Mouse (Mus musculus) stomach, postnatal 0 days (tissue): ENCODE results near the gene Ttc13. TPM values are rescaled to one million over a fixed set of nuclear protein-coding genes. Genes with fewer than 3 reads are reported as not detected.

Source experiments
- ATAC-seq: fragments of 200-750 bp; cut with Nextera tagmentation; 2 replicates; pipeline ENCODE4 v1.8.0; 2017; ENCODE audit not compliant: low FRiP score, low TSS enrichment
- DNase-seq: peaks from one replicate; pipeline ENCODE4 v3.0.0-alpha.2; 2016; ENCODE audit warnings: low spot score
- H3K27ac ChIP-seq: fragments of 300-500 bp; sonication (generic); replicated peaks from 2 replicates; pipeline ENCODE4 v1.5.1; 2014; ENCODE audit warnings: mild to moderate bottlenecking, control low read depth
- H3K27me3 ChIP-seq: fragments of 300-500 bp; sonication (generic); 2 replicates; pipeline ENCODE4 v1.6.1; 2014; ENCODE audit warnings: low read length; ENCODE audit not compliant: control insufficient read depth, insufficient read depth
- H3K36me3 ChIP-seq: fragments of 300-500 bp; sonication (generic); 2 replicates; pipeline ENCODE4 v1.6.1; 2014; ENCODE audit warnings: low read length, mixed read lengths; ENCODE audit not compliant: control insufficient read depth, insufficient read depth
- H3K4me1 ChIP-seq: fragments of 300-500 bp; sonication (generic); replicated peaks from 2 replicates; pipeline ENCODE4 v1.6.1; 2014; ENCODE audit warnings: antibody characterized with exemption; ENCODE audit not compliant: control insufficient read depth, insufficient read depth
- H3K4me2 ChIP-seq: fragments of 300-500 bp; sonication (generic); replicated peaks from 2 replicates; pipeline ENCODE4 v1.6.1; 2014; ENCODE audit warnings: low read depth, mild to moderate bottlenecking, control low read depth, moderate library complexity
- H3K4me3 ChIP-seq: fragments of 300-500 bp; sonication (generic); 2 replicates; pipeline ENCODE4 v1.5.1; 2014; ENCODE audit warnings: low read depth, low read length, control low read depth
- H3K9ac ChIP-seq: fragments of 300-500 bp; sonication (generic); 2 replicates; pipeline ENCODE4 v1.6.1; 2014; ENCODE audit warnings: mild to moderate bottlenecking, low read length, control low read depth, mixed read lengths
- H3K9me3 ChIP-seq: fragments of 300-500 bp; sonication (generic); 2 replicates; pipeline ENCODE4 v1.6.1; 2016; ENCODE audit warnings: low read length; ENCODE audit not compliant: control insufficient read depth
- CTCF ChIP-seq: IDR thresholded peaks from 2 replicates; pipeline ENCODE4 v1.5.1; 2016; ENCODE audit warnings: antibody characterized with exemption, low read depth, mild to moderate bottlenecking, moderate library complexity
- EP300 ChIP-seq: optimal IDR thresholded peaks from 2 replicates; pipeline ENCODE3; 2016; ENCODE audit warnings: antibody characterized with exemption
- WGBS: fragments of 180-500 bp; shearing (Covaris S2); extraction: QIAGEN DNeasy Blood & Tissue Kit; methylation state at CpG from one replicate; pipeline ENCODE4 v1.1.7; 2014; 5-methylcytosine and 5-hydroxymethylcytosine counted together
- polyA plus RNA-seq: library from polyadenylated mRNA; unstranded; fragments of >200 nt; fragmentation: Nextera tagmentation; extraction: Ambion mirVana; gene quantifications from 2 replicates; pipeline ENCODE4 v1.2.1, GENCODE M21; 2015

Ttc13 gene
- polyA plus RNA-seq, 1 experiment from 2014 or later, result 18.7 TPM

GRCm38 (mm10) chr8:124682218-124682617 lies 39.6 kb downstream of the Ttc13 start:
- Histone ChIP-seq H3K9ac (no peak overlapping the region), H3K27me3 (no peaks in the 10 kb centered on the region), H3K4me2 (no peak overlapping the region), H3K4me1 (no peaks in the 10 kb centered on the region), H3K4me3 (no peak overlapping the region), H3K27ac (no peak overlapping the region), H3K9me3 (no peaks in the 10 kb centered on the region), H3K36me3 (peaks cover 13% of the 10 kb centered on the region; the same call in 1 of the 2 replicates)
- 90% methylated on average over 10 of the region's 10 CpGs for WGBS
- TF ChIP-seq CTCF, result no peak
- TF ChIP-seq EP300, result no peak
- no peak for DNase-seq
- ATAC-seq, result no peak

- no peaks in the 10 kb centered on the region for H3K4me1 ChIP-seq
- H3K36me3 ChIP-seq, result peaks cover 13% of the 10 kb centered on the region; the same call in 1 of the 2 replicates
- H3K9me3 ChIP-seq, result no peaks in the 10 kb centered on the region
- no peak overlapping the region for H3K4me2 ChIP-seq
- H3K4me3 ChIP-seq, result no peak overlapping the region
- H3K27me3 ChIP-seq, result no peaks in the 10 kb centered on the region
- WGBS, result 77% methylated on average over 10 of the region's 10 CpGs
- H3K27ac ChIP-seq, result no peak overlapping the region
- DNase-seq (no peak), ATAC-seq (no peak)
- no peak overlapping the region for H3K9ac ChIP-seq
- TF ChIP-seq CTCF (peak; percentile 14; the same call in 1 of the 2 replicates), EP300 (no peak)
Observed at GRCm38 (mm10) chr8:124681792-124682157, 40.0 kb downstream of the Ttc13 start.

GRCm38 (mm10) chr8:124681077-124681791 lies 40.5 kb downstream of the Ttc13 start:
- Histone ChIP-seq H3K4me2 (no peak overlapping the region), H3K27ac (no peak overlapping the region), H3K9ac (no peak overlapping the region), H3K27me3 (no peaks in the 10 kb centered on the region), H3K36me3 (peaks cover 13% of the 10 kb centered on the region; the same call in 1 of the 2 replicates), H3K9me3 (no peaks in the 10 kb centered on the region), H3K4me3 (no peak overlapping the region), H3K4me1 (no peaks in the 10 kb centered on the region)
- DNase-seq, result no peak
- TF ChIP-seq EP300 (no peak), CTCF (no peak)
- WGBS, result 74% methylated on average over 10 of the region's 10 CpGs
- ATAC-seq, result no peak

- Histone ChIP-seq H3K4me3 (no peak overlapping the region), H3K27me3 (no peaks in the 10 kb centered on the region), H3K36me3 (peaks cover 9% of the 10 kb centered on the region; the same call in 1 of the 2 replicates), H3K4me2 (no peak overlapping the region), H3K9me3 (no peaks in the 10 kb centered on the region), H3K9ac (no peak overlapping the region), H3K27ac (no peak overlapping the region), H3K4me1 (no peaks in the 10 kb centered on the region)
- 90% methylated on average over 13 of the region's 13 CpGs for WGBS
- TF ChIP-seq EP300, result no peak
- no peak for TF ChIP-seq CTCF
- DNase-seq, result no peak
- no peak for ATAC-seq
Observed at GRCm38 (mm10) chr8:124678246-124678645, 43.5 kb downstream of the Ttc13 start.

- Histone ChIP-seq H3K4me2 (no peak overlapping the region), H3K9ac (peak overlapping the region; percentile 38; the same call in 1 of the 2 replicates), H3K36me3 (0 out of 2 replicates have a peak, but pooled peaks cover 5% of the 10 kb centered on the region), H3K27me3 (no peaks in the 10 kb centered on the region), H3K4me1 (no peaks in the 10 kb centered on the region), H3K4me3 (no peak overlapping the region), H3K9me3 (no peaks in the 10 kb centered on the region), H3K27ac (peak overlapping the region; percentile 61; the same call in 1 of the 2 replicates)
- WGBS, result 43% methylated on average over 12 of the region's 12 CpGs
- ATAC-seq (peak; percentile 86), DNase-seq (peak; percentile 82)
- TF ChIP-seq EP300, result no peak
- TF ChIP-seq CTCF, result peak; percentile 99
Observed at GRCm38 (mm10) chr8:124677486-124677885, 44.3 kb downstream of the Ttc13 start.

GRCm38 (mm10) chr8:124677078-124677477 lies 44.7 kb downstream of the Ttc13 start:
- Histone ChIP-seq H3K4me2 (no peak overlapping the region), H3K27ac (peak overlapping the region; percentile 61; the same call in 1 of the 2 replicates), H3K4me1 (no peaks in the 10 kb centered on the region), H3K27me3 (no peaks in the 10 kb centered on the region), H3K9me3 (no peaks in the 10 kb centered on the region), H3K9ac (peak overlapping the region; percentile 38; the same call in 1 of the 2 replicates), H3K4me3 (no peak overlapping the region), H3K36me3 (0 out of 2 replicates have a peak, but pooled peaks cover 5% of the 10 kb centered on the region)
- 83% methylated on average over 7 of the region's 7 CpGs for WGBS
- DNase-seq (no peak), ATAC-seq (no peak; the same call in 1 of the 2 replicates)
- TF ChIP-seq EP300 (no peak), CTCF (no peak)
